Mouse (Mus musculus) left cerebral cortex, adult 9 months (tissue): ENCODE measurements around the gene Gsdmc3.
A peak's percentile ranks its signal among the peaks of the same experiment; 100 is the strongest.
"Not testable (repeated sequence)": the region's sequence is repeated elsewhere in the genome, so short reads cannot be mapped to it uniquely, and the experiment has no call there.

Source experiments
- DNase-seq, 2 experiments: peaks; one replicate each; pipeline ENCODE4 v3.0.0; 2022; ENCODE audit warnings: low spot score in 2 of 2

Gsdmc3 gene

DNA sequence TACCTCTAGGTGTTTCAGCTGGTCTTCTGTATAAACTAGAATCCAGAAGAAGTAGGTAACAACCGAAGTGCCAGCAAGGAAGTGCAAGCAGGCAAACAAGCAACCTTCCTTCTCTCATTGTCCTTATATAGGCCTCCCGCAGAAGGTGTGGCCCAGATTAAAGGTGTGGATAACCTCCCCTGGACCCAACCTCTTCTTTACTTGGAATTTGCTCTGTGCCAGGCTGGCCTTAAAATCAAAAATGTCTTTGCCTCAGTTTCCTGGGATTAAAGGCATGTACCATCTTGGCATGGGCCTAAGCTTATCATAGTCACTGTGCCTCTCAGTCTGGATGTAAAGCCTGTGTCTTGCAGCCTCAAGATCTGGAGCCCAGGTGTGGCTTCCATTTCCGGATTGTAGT is at the start of gene Gsdmc3:
Gene Gsdmc3 (minus strand): TSS at position 101 of the 400 bp plus-strand sequence.
- not testable (repeated sequence) for DNase-seq

DNA sequence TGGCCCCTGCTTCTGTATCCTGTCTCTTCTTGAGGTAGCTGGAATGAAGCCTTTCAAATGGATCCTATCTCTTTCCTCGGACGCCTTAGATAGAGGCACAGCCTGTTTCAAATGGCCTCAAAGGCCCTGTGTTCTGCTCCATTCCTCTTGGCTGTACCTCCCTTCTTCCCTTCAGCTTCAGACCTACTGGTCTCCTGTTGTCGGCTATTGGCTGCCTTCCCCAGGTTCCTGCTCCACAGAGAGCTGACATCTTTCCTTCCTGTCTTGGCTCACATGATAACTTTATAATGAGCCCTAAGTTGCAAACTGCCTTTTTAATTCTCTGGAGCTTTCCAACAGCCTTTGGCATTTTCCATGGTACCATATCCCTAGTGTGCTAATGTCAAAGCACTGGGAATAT is 47.8 kb upstream of the Gsdmc3 start:
- DNase-seq: no peak

DNA sequence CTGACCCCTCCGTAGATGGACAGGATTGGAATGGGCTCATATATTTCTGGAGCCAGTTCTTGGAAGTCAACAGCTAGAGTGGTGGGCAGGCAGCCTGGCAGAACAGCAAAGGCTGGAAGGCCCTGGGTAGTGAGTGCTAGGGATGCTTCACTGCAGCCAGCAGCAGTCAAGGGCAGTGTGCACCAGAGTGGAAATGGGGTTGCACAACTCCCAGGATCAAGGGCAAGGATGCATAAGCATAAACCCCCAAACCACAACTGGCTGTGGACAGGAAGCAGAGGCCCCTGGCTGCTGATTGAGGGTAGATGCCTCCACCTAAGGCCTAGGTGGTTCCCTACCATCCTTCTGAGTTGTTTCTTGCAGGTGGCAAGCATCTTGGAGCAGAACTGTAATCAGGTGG is 46.1 kb upstream of the Gsdmc3 start:
- no peak for DNase-seq

DNA sequence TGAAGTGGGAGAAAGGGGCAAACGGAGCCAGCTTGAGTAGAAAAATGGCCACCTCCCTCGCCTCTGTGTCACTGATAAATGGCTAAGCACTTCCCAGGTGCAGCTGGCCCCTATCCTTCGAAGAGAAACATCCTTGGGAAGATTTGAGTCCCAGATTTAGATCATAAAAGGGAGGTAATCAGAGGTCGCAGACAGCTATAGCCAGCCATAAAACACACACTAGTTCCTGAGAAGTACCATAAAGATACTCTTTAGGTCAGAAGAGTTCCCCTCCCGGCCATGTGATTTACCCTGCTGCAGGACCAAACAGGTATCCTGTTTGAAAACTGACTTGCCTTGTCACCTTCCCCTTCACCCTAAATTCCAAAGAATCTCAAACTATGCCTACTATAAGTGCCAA is 43.3 kb upstream of the Gsdmc3 start:
- DNase-seq: not testable (repeated sequence)

DNA sequence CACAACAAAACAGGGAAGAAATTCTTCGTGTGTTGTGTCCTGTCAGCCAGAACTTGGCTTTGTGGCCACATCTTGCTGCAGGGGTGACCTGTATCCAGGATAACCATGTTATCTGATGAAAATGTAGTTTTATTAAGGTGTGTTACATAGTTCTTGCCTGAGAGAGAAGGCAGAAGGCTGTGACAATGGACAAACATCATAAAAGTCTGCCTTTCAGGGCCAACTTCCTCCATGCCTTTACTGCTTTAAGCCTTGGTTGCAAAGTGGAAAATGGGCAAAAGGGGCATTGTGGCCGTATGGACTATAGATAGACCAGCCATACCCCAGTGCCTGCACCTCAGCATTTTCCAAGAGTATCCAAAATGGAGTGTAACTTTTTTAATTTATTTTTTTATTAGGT is 41.4 kb upstream of the Gsdmc3 start:
- not testable (repeated sequence) for DNase-seq

DNA sequence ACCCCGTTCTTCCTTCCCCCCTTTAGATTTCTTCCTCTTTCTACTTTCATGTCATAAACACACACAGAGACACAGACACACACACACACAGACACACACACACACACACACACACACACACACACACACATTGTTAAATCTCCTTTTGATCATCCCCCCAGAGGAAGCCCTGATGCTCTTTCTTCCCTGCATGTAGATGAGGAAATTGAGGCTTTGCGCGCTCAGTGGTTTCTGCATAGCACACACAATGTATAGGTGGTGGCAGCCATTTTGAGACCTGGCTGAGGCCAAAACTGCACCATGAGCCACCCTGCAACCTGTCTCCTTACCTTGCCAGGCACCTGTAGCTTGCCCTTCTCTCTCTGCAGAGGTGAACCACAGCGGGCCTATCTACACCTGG is 38.2 kb upstream of the Gsdmc3 start:
- DNase-seq: not testable (repeated sequence)

DNA sequence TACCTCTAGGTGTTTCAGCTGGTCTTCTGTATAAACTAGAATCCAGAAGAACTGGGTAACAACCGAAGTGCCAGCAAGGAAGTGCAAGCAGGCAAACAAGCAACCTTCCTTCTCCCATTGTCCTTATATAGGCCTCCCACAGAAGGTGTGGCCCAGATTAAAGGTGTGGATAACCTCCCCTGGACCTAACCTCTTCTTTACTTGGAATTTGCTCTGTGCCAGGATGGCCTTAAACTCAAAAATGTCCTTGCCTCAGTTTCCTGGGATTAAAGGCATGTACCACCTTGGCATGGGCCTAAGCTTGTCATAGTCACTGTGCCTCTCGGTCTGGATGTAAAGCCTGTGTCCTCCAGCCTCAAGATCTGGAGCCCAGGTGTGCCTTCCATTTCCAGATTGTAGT is 33.8 kb upstream of the Gsdmc3 start, which contains the start of gene Gsdmc4:
Gene Gsdmc4 (minus strand): TSS at position 101 of the 400 bp plus-strand sequence.
- DNase-seq: not testable (repeated sequence)

DNA sequence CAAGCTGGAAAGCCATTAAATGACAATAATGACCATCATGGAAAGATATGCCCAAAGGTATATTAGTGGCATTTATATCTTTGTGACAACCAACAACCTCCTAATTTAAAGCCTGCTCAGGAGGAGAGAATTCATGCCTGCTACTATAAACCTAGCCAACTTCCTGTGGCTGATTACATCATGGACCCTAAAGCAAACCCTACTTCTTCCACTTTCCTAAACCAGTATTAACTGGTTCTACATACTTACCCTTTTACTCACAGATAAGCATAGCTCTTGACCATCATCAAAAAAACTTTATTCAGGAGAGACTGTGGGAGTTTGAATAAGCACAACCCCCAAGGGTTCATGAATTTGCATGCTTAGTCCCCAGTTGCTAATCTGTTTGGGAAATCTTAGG is 31.5 kb upstream of the Gsdmc3 start:
- DNase-seq: not testable (repeated sequence)

DNA sequence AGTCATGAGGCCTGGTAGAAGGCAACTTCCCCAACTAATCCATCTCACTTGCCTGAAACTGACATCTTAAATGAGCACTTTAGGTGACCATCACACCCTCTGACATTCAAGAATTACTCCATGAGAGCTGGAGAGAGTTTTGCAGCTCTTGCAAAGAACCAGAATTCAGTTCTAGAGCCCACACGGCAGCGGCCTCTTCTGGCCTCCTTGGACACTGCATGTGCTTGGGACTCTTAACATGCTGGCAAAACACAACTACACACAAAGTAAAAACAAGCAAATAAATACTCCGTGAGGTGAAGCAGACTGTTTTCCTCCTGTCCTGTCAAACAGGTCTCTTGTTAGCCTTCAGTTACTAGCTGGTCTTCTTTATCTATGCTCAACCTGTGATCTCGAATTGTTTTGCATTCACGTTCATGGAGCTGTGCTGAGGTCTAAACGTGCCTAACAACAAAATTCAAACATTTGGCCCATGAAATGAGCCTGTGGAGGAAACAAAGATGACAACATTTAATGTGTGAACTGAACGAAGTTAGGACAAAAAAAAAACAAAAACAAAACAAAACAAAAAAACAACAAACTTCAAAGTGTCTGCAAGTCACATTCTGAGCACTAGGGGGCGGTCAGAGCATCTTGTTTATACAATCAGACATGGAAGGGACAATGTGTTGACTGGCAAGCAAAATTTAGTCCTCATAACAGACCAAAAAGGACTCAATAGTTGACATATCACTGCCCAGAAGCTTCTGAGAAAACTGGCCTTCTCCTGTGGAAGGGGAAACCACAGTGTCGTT is 17.4 kb upstream of the Gsdmc3 start:
- DNase-seq: peak in 1 of 2 experiments; percentile 19

DNA sequence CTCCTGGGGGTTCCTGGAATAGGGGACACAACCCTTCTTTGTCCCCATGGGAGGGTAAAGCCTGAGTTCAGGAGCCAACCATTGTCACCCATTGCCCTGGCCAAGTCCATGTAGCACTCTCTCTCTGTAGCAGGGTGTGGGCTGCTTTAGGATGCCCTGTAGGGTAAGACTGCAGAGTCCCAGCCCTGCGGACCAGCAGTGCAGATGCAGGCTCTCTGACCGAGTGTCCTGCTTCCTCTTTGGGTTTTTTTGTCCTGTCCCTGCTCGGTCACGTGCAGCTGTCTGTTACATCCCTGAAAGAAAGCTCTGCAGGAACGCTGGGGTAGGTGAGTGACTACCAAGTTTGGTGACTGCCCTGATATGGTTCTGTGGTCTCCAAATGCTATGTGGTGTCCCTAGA is 10.1 kb upstream of the Gsdmc3 start:
- not testable (repeated sequence) for DNase-seq

DNA sequence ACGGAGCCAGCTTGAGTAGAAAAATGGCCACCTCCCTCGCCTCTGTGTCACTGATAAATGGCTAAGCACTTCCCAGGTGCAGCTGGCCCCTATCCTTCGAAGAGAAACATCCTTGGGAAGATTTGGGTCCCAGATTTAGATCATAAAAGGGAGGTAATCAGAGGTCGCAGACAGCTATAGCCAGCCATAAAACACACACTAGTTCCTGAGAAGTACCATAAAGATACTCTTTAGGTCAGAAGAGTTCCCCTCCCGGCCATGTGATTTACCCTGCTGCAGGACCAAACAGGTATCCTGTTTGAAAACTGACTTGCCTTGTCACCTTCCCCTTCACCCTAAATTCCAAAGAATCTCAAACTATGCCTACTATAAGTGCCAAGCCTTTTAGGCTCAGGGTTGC is 9.6 kb upstream of the Gsdmc3 start:
- not testable (repeated sequence) for DNase-seq

DNA sequence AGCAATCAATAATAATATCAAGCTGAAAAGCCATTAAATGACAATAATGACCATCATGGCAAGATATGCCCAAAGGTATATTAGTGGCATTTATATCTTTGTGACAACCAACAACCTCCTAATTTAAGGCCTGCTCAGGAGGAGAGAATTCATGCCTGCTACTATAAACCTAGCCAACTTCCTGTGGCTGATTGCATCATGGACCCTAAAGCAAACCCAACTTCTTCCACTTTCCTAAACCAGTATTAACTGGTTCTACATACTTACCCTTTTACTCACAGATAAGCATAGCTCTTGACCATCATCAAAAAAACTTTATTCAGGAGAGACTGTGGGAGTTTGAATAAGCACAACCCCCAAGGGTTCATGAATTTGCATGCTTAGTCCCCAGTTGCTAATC is 2.2 kb downstream of the Gsdmc3 start:
- DNase-seq: not testable (repeated sequence)

DNA sequence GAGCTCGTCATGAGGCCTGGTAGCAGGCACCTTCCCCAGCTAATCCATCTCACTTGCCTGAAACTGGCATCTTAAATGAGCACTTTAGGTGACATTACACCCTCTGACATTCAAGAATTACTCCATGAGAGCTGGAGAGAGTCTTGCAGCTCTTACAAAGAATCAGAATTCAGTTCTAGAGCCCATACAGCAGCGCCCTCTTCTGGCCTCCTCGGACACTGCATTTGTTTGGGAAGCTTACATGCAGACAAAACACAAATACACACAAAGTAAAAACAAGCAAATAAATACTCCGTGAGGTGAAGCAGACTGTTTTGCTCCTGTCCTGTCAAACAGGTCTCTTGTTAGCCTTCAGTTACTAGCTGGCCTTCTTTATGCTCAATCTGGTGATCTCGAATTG is 16.4 kb downstream of the Gsdmc3 start:
- DNase-seq: not testable (repeated sequence)
